Mouse (Mus musculus): Measurements from ENCODE around the gene Rapgef3. TPM values are rescaled to one million over a fixed set of nuclear protein-coding genes. Genes with fewer than 3 reads are reported as not detected.

Rapgef3 gene
- total and polyA plus RNA-seq, 2 experiments from 2014 or later, result 17.6 to 57.8 TPM

DNA sequence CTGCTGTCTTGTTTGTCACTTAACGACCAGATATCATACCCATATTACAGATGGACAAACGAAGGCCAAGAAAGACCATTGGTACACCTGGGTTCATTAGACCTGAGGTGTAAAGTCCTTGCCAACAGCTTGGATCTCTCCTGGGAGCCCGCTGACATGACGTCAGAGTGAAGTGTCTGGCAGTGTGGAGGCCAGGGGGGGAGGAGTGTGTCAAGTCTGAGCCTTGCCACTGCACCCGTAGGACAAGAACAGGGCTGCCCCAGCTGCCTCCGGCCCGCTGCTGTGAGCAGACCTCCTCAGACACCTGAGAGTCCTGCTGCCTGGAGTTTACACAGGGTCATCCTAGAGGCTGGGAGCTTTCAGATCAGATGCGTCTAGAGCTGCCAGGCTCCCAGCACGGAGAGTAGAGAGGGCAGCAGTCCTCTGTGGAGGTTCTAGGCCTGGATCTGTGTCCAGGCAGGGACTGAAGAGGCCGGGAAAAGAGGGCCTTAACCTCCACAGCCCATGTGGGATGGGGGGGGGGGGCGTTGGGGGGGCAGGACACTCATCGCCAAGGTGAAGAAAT lies 23.7 kb downstream of the Rapgef3 start:
- TF ChIP-seq EP300 (IDR thresholded peaks at IDR 0.05; ENCODE audit: low read depth) (no peak), CTCF (IDR thresholded peaks at IDR 0.05; ENCODE audit: low read depth) (no peak)
- 64% methylated on average over 10 of the region's 12 CpGs for WGBS
- no peaks in the 10 kb centered on the region for H3K27me3 ChIP-seq (ENCODE audit: control insufficient read depth, insufficient read depth, low read length)
- no peak overlapping the region for H3K4me2 ChIP-seq (ENCODE audit: low read depth, low read length)
- H3K27ac ChIP-seq (ENCODE audit: low read depth), result no peak overlapping the region
- DNase-seq (ENCODE audit: low spot score), result no peak
- H3K36me3 ChIP-seq (replicated peaks; ENCODE audit: control insufficient read depth, insufficient read depth, low read length), result peaks cover 9% of the 10 kb centered on the region
- H3K9me3 ChIP-seq (replicated peaks; ENCODE audit: control insufficient read depth, low read length), result no peaks in the 10 kb centered on the region
- no peak overlapping the region for H3K4me3 ChIP-seq (ENCODE audit: low read depth, low read length)
- peaks cover 20% of the 10 kb centered on the region for H3K4me1 ChIP-seq (ENCODE audit: control insufficient read depth, insufficient read depth)
- no peak overlapping the region for H3K9ac ChIP-seq (replicated peaks; ENCODE audit: low read depth, low read length)
- ATAC-seq (ENCODE audit: insufficient read depth, low read depth), result no peak

DNA sequence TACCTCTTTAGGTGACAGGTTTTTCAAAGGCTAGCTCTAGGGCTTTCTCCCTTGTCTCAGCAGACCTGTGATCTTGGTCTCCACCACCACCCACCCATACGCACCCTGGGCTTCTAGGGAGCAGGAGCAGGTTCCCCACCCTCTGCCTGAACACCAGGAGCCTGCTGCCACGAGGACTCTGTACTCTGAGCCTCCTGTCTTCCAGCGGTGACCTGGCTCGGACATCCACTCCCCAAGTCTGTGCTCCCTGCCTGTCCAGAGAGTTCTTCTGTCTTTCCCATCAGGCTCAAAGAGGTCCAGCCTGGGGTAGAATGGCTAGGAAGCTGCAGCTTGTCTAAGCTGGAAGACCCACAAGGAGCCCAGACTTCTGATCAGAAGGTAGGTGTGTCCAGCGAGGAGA lies 24.6 kb downstream of the Rapgef3 start:
- 88% methylated on average over 5 of the region's 5 CpGs for WGBS
- DNase-seq (ENCODE audit: low spot score) (no peak), ATAC-seq (ENCODE audit: insufficient read depth, low read depth) (no peak)
- Histone ChIP-seq H3K4me2 (ENCODE audit: low read depth, low read length) (no peak overlapping the region), H3K36me3 (replicated peaks; ENCODE audit: control insufficient read depth, insufficient read depth, low read length) (peaks cover 9% of the 10 kb centered on the region), H3K27me3 (ENCODE audit: control insufficient read depth, insufficient read depth, low read length) (no peaks in the 10 kb centered on the region), H3K9ac (replicated peaks; ENCODE audit: low read depth, low read length) (no peak overlapping the region), H3K4me3 (ENCODE audit: low read depth, low read length) (no peak overlapping the region), H3K4me1 (ENCODE audit: control insufficient read depth, insufficient read depth) (peaks cover 20% of the 10 kb centered on the region), H3K9me3 (replicated peaks; ENCODE audit: control insufficient read depth, low read length) (no peaks in the 10 kb centered on the region), H3K27ac (ENCODE audit: low read depth) (no peak overlapping the region)
- TF ChIP-seq EP300 (IDR thresholded peaks at IDR 0.05; ENCODE audit: low read depth), result no peak
- no peak for TF ChIP-seq CTCF (IDR thresholded peaks at IDR 0.05; ENCODE audit: low read depth)

DNA sequence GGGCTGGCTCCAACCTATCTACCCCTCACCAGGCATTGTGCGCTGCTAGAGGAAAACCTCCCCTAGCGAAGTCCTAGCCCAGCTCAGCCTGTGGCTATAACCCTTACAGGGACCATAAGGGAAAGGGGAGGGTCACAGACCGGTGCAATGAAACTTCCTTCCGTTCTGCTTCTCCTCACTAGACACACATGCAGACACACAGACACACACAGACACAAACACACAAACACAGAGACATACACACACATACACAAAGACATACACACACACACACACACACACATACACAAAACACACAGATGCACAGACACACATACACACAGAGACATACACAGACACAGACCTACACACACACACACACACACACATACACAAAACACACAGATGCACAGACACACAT lies 25.2 kb downstream of the Rapgef3 start:
- H3K9me3 ChIP-seq (replicated peaks; ENCODE audit: control insufficient read depth, low read length), result no peaks in the 10 kb centered on the region
- DNase-seq (ENCODE audit: low spot score) (no peak), ATAC-seq (ENCODE audit: insufficient read depth, low read depth) (no peak)
- H3K4me1 ChIP-seq (ENCODE audit: control insufficient read depth, insufficient read depth), result peaks cover 20% of the 10 kb centered on the region
- WGBS, result 71% methylated on average over 4 of the region's 4 CpGs
- no peak overlapping the region for H3K9ac ChIP-seq (replicated peaks; ENCODE audit: low read depth, low read length)
- H3K4me3 ChIP-seq (ENCODE audit: low read depth, low read length), result no peak overlapping the region
- no peak overlapping the region for H3K4me2 ChIP-seq (ENCODE audit: low read depth, low read length)
- TF ChIP-seq CTCF (IDR thresholded peaks at IDR 0.05; ENCODE audit: low read depth) (no peak), EP300 (IDR thresholded peaks at IDR 0.05; ENCODE audit: low read depth) (no peak)
- H3K27ac ChIP-seq (ENCODE audit: low read depth), result peak overlapping the region; percentile 72
- peaks cover 9% of the 10 kb centered on the region for H3K36me3 ChIP-seq (replicated peaks; ENCODE audit: control insufficient read depth, insufficient read depth, low read length)
- H3K27me3 ChIP-seq (ENCODE audit: control insufficient read depth, insufficient read depth, low read length), result no peaks in the 10 kb centered on the region

DNA sequence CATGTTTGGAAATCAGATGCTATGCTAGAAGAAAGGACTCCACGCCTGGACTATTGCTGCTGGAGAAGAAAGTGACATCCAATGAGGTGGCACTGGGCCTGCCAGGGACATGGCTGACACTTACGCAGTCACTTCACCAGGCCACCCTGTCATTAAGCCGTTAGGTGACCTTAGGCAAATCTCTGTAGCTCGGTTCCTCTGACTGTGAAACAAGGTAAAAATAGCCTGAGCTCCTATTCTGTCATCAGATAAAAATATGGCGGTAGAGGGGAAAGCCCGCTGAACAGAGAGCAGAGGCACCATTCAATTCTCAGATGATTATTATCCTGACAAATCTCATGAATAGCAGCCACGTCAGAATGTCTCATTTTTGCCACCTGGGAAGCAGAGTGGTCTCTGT lies 25.7 kb downstream of the Rapgef3 start:
- Histone ChIP-seq H3K9ac (replicated peaks; ENCODE audit: low read depth, low read length) (no peak overlapping the region), H3K9me3 (replicated peaks; ENCODE audit: control insufficient read depth, low read length) (no peaks in the 10 kb centered on the region), H3K4me2 (ENCODE audit: low read depth, low read length) (no peak overlapping the region), H3K4me3 (ENCODE audit: low read depth, low read length) (no peak overlapping the region), H3K4me1 (ENCODE audit: control insufficient read depth, insufficient read depth) (peaks cover 20% of the 10 kb centered on the region), H3K36me3 (replicated peaks; ENCODE audit: control insufficient read depth, insufficient read depth, low read length) (peaks cover 7% of the 10 kb centered on the region), H3K27me3 (ENCODE audit: control insufficient read depth, insufficient read depth, low read length) (no peaks in the 10 kb centered on the region), H3K27ac (ENCODE audit: low read depth) (peak overlapping the region; percentile 72)
- TF ChIP-seq CTCF (IDR thresholded peaks at IDR 0.05; ENCODE audit: low read depth), result no peak
- peak; percentile 58; the same call in 1 of the 2 replicates for ATAC-seq (ENCODE audit: insufficient read depth, low read depth)
- WGBS, result 20% methylated on average over 7 of the region's 7 CpGs
- DNase-seq (ENCODE audit: low spot score), result peak; percentile 67

DNA sequence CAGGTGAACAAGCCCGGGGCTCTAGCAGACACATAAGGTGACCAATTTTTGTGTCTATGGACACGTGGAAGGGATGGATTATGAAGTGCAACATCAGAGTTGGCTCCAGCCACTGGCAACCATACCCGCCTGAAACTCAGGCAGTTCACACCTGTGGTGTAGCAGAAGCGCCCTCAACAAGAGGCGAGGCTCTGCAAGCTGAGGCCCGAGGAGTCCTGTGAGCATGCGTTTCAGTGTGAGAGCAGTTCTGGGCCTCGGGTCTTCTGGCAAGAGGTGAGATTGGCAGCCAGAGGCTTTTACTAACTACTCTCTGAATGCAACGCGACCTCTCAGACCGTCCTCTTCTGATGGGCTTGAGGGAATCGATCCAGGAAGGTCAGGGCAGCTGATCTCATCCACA lies 26.1 kb downstream of the Rapgef3 start:
- WGBS, result 66% methylated on average over 12 of the region's 12 CpGs
- no peak overlapping the region for H3K4me2 ChIP-seq (ENCODE audit: low read depth, low read length)
- peaks cover 20% of the 10 kb centered on the region for H3K4me1 ChIP-seq (ENCODE audit: control insufficient read depth, insufficient read depth)
- no peak overlapping the region for H3K4me3 ChIP-seq (ENCODE audit: low read depth, low read length)
- no peak for ATAC-seq (ENCODE audit: insufficient read depth, low read depth)
- H3K9me3 ChIP-seq (replicated peaks; ENCODE audit: control insufficient read depth, low read length), result no peaks in the 10 kb centered on the region
- peaks cover 3% of the 10 kb centered on the region; the same call in 1 of the 2 replicates for H3K36me3 ChIP-seq (replicated peaks; ENCODE audit: control insufficient read depth, insufficient read depth, low read length)
- peak overlapping the region; percentile 3; the same call in 1 of the 2 replicates for H3K27ac ChIP-seq (ENCODE audit: low read depth)
- no peaks in the 10 kb centered on the region for H3K27me3 ChIP-seq (ENCODE audit: control insufficient read depth, insufficient read depth, low read length)
- TF ChIP-seq EP300 (IDR thresholded peaks at IDR 0.05; ENCODE audit: low read depth) (no peak), CTCF (IDR thresholded peaks at IDR 0.05; ENCODE audit: low read depth) (no peak)
- no peak for DNase-seq (ENCODE audit: low spot score)
- no peak overlapping the region for H3K9ac ChIP-seq (replicated peaks; ENCODE audit: low read depth, low read length)

DNA sequence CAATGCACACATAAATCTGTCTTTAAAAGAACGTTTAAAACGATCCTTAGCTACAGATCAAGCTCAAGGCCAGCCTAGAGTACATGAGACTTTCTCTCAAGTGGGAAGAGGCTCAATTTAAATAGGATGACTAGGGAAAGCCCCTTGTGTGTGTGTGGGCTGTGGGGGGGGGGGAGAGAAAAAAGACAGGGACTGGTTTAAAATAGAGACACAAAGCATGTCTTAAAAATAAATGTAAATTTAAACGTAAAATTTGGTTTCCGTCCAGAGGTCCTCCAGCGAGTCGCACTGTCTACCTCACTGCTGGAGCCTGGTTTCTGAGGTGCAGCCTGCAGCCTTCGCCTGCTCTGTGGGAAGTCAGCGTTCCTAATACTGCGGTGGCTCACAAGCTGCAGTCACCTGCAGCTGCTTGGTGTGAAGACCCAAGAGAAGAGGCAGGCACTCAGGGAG lies 27.5 kb downstream of the Rapgef3 start:
- H3K4me1 ChIP-seq (ENCODE audit: control insufficient read depth, insufficient read depth), result peaks cover 15% of the 10 kb centered on the region
- H3K36me3 ChIP-seq (replicated peaks; ENCODE audit: control insufficient read depth, insufficient read depth, low read length), result no peaks in the 10 kb centered on the region
- H3K27ac ChIP-seq (ENCODE audit: low read depth), result no peak overlapping the region
- H3K27me3 ChIP-seq (ENCODE audit: control insufficient read depth, insufficient read depth, low read length), result no peaks in the 10 kb centered on the region
- DNase-seq (ENCODE audit: low spot score), result no peak
- H3K9ac ChIP-seq (replicated peaks; ENCODE audit: low read depth, low read length), result no peak overlapping the region
- H3K4me3 ChIP-seq (ENCODE audit: low read depth, low read length), result no peak overlapping the region
- no peak overlapping the region for H3K4me2 ChIP-seq (ENCODE audit: low read depth, low read length)
- TF ChIP-seq CTCF (IDR thresholded peaks at IDR 0.05; ENCODE audit: low read depth) (no peak), EP300 (IDR thresholded peaks at IDR 0.05; ENCODE audit: low read depth) (no peak)
- 81% methylated on average over 9 of the region's 9 CpGs for WGBS
- ATAC-seq (ENCODE audit: insufficient read depth, low read depth), result no peak
- H3K9me3 ChIP-seq (replicated peaks; ENCODE audit: control insufficient read depth, low read length), result no peaks in the 10 kb centered on the region

Data from heart, postnatal 0 days (tissue).